Mouse (Mus musculus): ENCODE measurements around the gene Heatr5b.

DNA sequence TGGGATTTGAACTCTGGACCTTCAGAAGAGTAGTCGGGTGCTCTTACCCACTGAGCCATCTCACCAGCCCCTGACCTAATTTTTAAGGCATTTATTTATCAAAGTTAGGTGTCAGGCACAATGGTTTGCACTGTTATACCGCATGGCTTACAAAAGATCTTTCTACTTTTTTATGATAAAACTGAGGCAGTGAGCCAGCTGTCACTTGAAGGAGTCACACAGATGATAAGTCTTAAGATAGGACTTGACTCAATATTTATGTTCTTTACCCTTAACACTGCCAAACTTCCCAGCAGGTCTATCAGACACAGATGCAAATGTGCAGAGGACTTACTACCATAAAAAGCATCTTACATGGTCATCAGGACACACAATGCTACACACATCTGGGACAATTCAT lies 62.8 kb downstream of the Heatr5b start:
- TF ChIP-seq CTCF (IDR thresholded peaks at IDR 0.05; ENCODE audit: borderline replicate concordance, extremely low read depth, insufficient read depth, insufficient read length) (no peak), POLR2A (IDR thresholded peaks at IDR 0.05; ENCODE audit: borderline replicate concordance, extremely low read depth, insufficient read depth, insufficient read length, poor library complexity, severe bottlenecking) (no peak)

All from brain, embryonic 14.5 days (tissue).